Mouse (Mus musculus) forebrain, postnatal 0 days (tissue): ENCODE results near the gene Ankrd2. TPM values are rescaled to one million over a fixed set of nuclear protein-coding genes. Genes with fewer than 3 reads are reported as not detected.
"Not testable (repeated sequence)": the region's sequence is repeated elsewhere in the genome, so short reads cannot be mapped to it uniquely, and the experiment has no call there.

Source experiments
- ATAC-seq: fragments of 200-750 bp; cut with Nextera tagmentation; 2 replicates; pipeline ENCODE4 v1.8.0; 2017; ENCODE audit warnings: mild to moderate bottlenecking, moderate library complexity
- DNase-seq: peaks from one replicate; pipeline ENCODE4 v3.0.0-alpha.2; 2015
- H3K27ac ChIP-seq: fragments of 300-500 bp; sonication (generic); 2 replicates; pipeline ENCODE4 v1.5.1; 2014; ENCODE audit warnings: low read depth, mild to moderate bottlenecking, antibody characterized with exemption, low read length, moderate library complexity, mixed read lengths
- H3K27me3 ChIP-seq: fragments of 300-500 bp; sonication (generic); 2 replicates; pipeline ENCODE4 v1.6.1; 2014; ENCODE audit warnings: mild to moderate bottlenecking, low read length, mixed read lengths; ENCODE audit not compliant: insufficient read depth
- H3K36me3 ChIP-seq: fragments of 300-500 bp; sonication (generic); 2 replicates; pipeline ENCODE4 v1.6.1; 2014; ENCODE audit warnings: mild to moderate bottlenecking, moderate library complexity; ENCODE audit not compliant: insufficient read depth
- H3K4me1 ChIP-seq: fragments of 300-500 bp; sonication (generic); 2 replicates; pipeline ENCODE4 v1.6.1; 2014; ENCODE audit warnings: antibody characterized with exemption; ENCODE audit not compliant: insufficient read depth
- H3K4me2 ChIP-seq: fragments of 300-500 bp; sonication (generic); 2 replicates; pipeline ENCODE4 v1.6.1; 2014; ENCODE audit warnings: low read depth, mild to moderate bottlenecking, moderate library complexity
- H3K4me3 ChIP-seq: fragments of 300-500 bp; sonication (generic); 2 replicates; pipeline ENCODE4 v1.5.1; 2014; ENCODE audit warnings: low read depth, low read length, mixed read lengths
- H3K9ac ChIP-seq: fragments of 300-500 bp; sonication (generic); 2 replicates; pipeline ENCODE4 v1.6.1; 2014; ENCODE audit warnings: mild to moderate bottlenecking
- H3K9me3 ChIP-seq: fragments of 300-500 bp; sonication (generic); 2 replicates; pipeline ENCODE4 v1.6.1; 2016; ENCODE audit warnings: low read length
- CTCF ChIP-seq: sonication (generic); IDR thresholded peaks from 2 replicates; pipeline ENCODE4 v1.5.1; 2016; ENCODE audit warnings: antibody characterized with exemption, control low read depth, low read depth
- WGBS: fragments of 180-500 bp; shearing (Covaris S2); extraction: QIAGEN DNeasy Blood & Tissue Kit; methylation state at CpG from one replicate; pipeline ENCODE4 v1.1.7; 2014; 5-methylcytosine and 5-hydroxymethylcytosine counted together
- polyA plus RNA-seq: library from polyadenylated mRNA; unstranded; fragments of >200 nt; fragmentation: Nextera tagmentation; extraction: Ambion mirVana; gene quantifications from 2 replicates; pipeline ENCODE4 v1.2.1, GENCODE M21; 2015
- total RNA-seq: library from RNA; depleted of rRNA; stranded (reverse); fragments of >200 nt; gene quantifications from 2 replicates; pipeline ENCODE4 v1.2.3, GENCODE M21; 2014

The Ankrd2 gene
- total and polyA plus RNA-seq, 2 experiments from 2014 or later: 1.2 TPM; not detected in 1

- Histone ChIP-seq H3K4me1 (peaks cover 8% of the 10 kb centered on the region; the same call in 1 of the 2 replicates), H3K4me2 (no peak overlapping the region), H3K9me3 (no peaks in the 10 kb centered on the region), H3K27me3 (no peaks in the 10 kb centered on the region), H3K36me3 (peaks cover 25% of the 10 kb centered on the region), H3K9ac (no peak overlapping the region), H3K27ac (no peak overlapping the region), H3K4me3 (no peak overlapping the region)
- ATAC-seq (no peak), DNase-seq (no peak)
- TF ChIP-seq CTCF: no peak
- 90% methylated on average over 11 of the region's 11 CpGs for WGBS
These were observed 44.7 kb downstream of the Ankrd2 start for GRCm38 (mm10) chr19:42080469-42080868.

GRCm38 (mm10) chr19:42081613-42082012, 45.8 kb downstream of the Ankrd2 start:
- H3K36me3 ChIP-seq: peaks cover 13% of the 10 kb centered on the region
- 94% methylated on average over 5 of the region's 5 CpGs for WGBS

GRCm38 (mm10) chr19:42085690-42086089, 49.9 kb downstream of the Ankrd2 start:
- no peaks in the 10 kb centered on the region for H3K27me3 ChIP-seq
- no peak for TF ChIP-seq CTCF
- H3K4me3 ChIP-seq: peak overlapping the region; percentile 77
- H3K4me2 ChIP-seq: peak overlapping the region; percentile 81
- 5% methylated on average over 10 of the region's 10 CpGs for WGBS
- peak overlapping the region; percentile 86 for H3K9ac ChIP-seq
- H3K4me1 ChIP-seq: peaks cover 15% of the 10 kb centered on the region; the same call in 1 of the 2 replicates
- no peaks in the 10 kb centered on the region for H3K36me3 ChIP-seq
- ATAC-seq: no peak
- no peaks in the 10 kb centered on the region for H3K9me3 ChIP-seq
- DNase-seq: no peak
- peak overlapping the region; percentile 70 for H3K27ac ChIP-seq

More at GRCm38 (mm10) chr19:42081613-42082012, 45.8 kb downstream of the Ankrd2 start:
- not testable (repeated sequence) for DNase-seq, H3K9ac ChIP-seq, H3K9me3 ChIP-seq, H3K27me3 ChIP-seq, H3K4me2 ChIP-seq, H3K27ac ChIP-seq, ATAC-seq, H3K4me1 ChIP-seq, H3K4me3 ChIP-seq

- TF ChIP-seq CTCF: no peak
- under 1% methylated on average over 21 of the region's 21 CpGs for WGBS
These were observed 50.4 kb downstream of the Ankrd2 start, which contains the start of gene Morn4 for GRCm38 (mm10) chr19:42086166-42086565. Morn4 (minus strand) TSS chr19:42086357.

GRCm38 (mm10) chr19:42089103-42089747, 53.4 kb downstream of the Ankrd2 start:
- H3K9ac ChIP-seq: peak overlapping the region; percentile 10; the same call in 1 of the 2 replicates
- H3K4me2 ChIP-seq: peak overlapping the region; percentile 54
- H3K36me3 ChIP-seq: no peaks in the 10 kb centered on the region
- peak overlapping the region; percentile 99 for H3K4me3 ChIP-seq
- DNase-seq (peak; percentile 36), ATAC-seq (no peak)
- peak overlapping the region; percentile 36 for H3K27ac ChIP-seq
- no peaks in the 10 kb centered on the region for H3K9me3 ChIP-seq
- peaks cover 21% of the 10 kb centered on the region; the same call in 1 of the 2 replicates for H3K4me1 ChIP-seq
- H3K27me3 ChIP-seq: no peaks in the 10 kb centered on the region
- TF ChIP-seq CTCF: no peak
- 19% methylated on average over 14 of the region's 14 CpGs for WGBS

More at GRCm38 (mm10) chr19:42086166-42086565, 50.4 kb downstream of the Ankrd2 start, which contains the start of gene Morn4:
- no peaks in the 10 kb centered on the region for H3K36me3 ChIP-seq
- peak within 1 kb of the TSS; percentile 70 for H3K27ac ChIP-seq
- peak within 1 kb of the TSS; percentile 77 for H3K4me3 ChIP-seq
- H3K4me2 ChIP-seq: peak within 1 kb of the TSS; percentile 81
- H3K9ac ChIP-seq: peak within 1 kb of the TSS; percentile 86
- H3K9me3 ChIP-seq: no peaks in the 10 kb centered on the region
- peaks cover 16% of the 10 kb centered on the region; the same call in 1 of the 2 replicates for H3K4me1 ChIP-seq
- H3K27me3 ChIP-seq: no peaks in the 10 kb centered on the region
- peak; percentile 96 for DNase-seq
- ATAC-seq: peak; percentile 80

- peak within 1 kb of the TSS; percentile 79 for H3K9ac ChIP-seq
- peak within 1 kb of the TSS; percentile 84 for H3K27ac ChIP-seq
- WGBS: 1% methylated on average over 55 of the region's 55 CpGs
- H3K9me3 ChIP-seq: no peaks in the 10 kb centered on the region
- no peaks in the 10 kb centered on the region for H3K27me3 ChIP-seq
- peak; percentile 1; the same call in 1 of the 2 replicates for TF ChIP-seq CTCF
- H3K4me2 ChIP-seq: peak within 1 kb of the TSS; percentile 68
- DNase-seq (peak; percentile 100), ATAC-seq (peak; percentile 97)
- 0 out of 2 replicates have a peak, but pooled peaks cover 2% of the 10 kb centered on the region for H3K36me3 ChIP-seq
- peak within 1 kb of the TSS; percentile 99 for H3K4me3 ChIP-seq
- H3K4me1 ChIP-seq: peaks cover 18% of the 10 kb centered on the region; the same call in 1 of the 2 replicates
These were observed 54.2 kb downstream of the Ankrd2 start, which contains the start of gene Pi4k2a for GRCm38 (mm10) chr19:42089748-42090595. Pi4k2a (plus strand) TSS chr19:42090470.
